Mouse (Mus musculus) liver, adult (tissue): ENCODE data around the gene Pcsk1.

Experiments
- GATA4 ChIP-seq: IDR thresholded peaks from 2 replicates; pipeline ENCODE4 v1.6.1; 2014; ENCODE audit warnings: mild to moderate bottlenecking, low read length; ENCODE audit not compliant: insufficient replicate concordance

Pcsk1 gene

GRCm38 (mm10) chr13:75089721-75090410 is at the start of gene Pcsk1:
TSS of gene Pcsk1 (plus strand) at chr13:75089826.
- no peak for TF ChIP-seq GATA4

- peak; percentile 93 for TF ChIP-seq GATA4
These were observed 30.8 kb upstream of the Pcsk1 start for GRCm38 (mm10) chr13:75058818-75059217.

GRCm38 (mm10) chr13:75063947-75064346 is 25.7 kb upstream of the Pcsk1 start:
- TF ChIP-seq GATA4 = no peak

- no peak for TF ChIP-seq GATA4
These were observed 1.0 kb upstream of the Pcsk1 start for GRCm38 (mm10) chr13:75088597-75088996.

- TF ChIP-seq GATA4 = no peak
These were observed 769 bp downstream of the Pcsk1 start for GRCm38 (mm10) chr13:75090411-75090779.

- no peak for TF ChIP-seq GATA4
These were observed 1.4 kb downstream of the Pcsk1 start for GRCm38 (mm10) chr13:75091071-75091470.

GRCm38 (mm10) chr13:75095487-75095886 is 5.9 kb downstream of the Pcsk1 start:
- TF ChIP-seq GATA4 = no peak

- no peak for TF ChIP-seq GATA4
These were observed 23.5 kb downstream of the Pcsk1 start for GRCm38 (mm10) chr13:75113114-75113513.

- no peak for TF ChIP-seq GATA4
These were observed 24.4 kb downstream of the Pcsk1 start for GRCm38 (mm10) chr13:75114007-75114424.

GRCm38 (mm10) chr13:75114838-75115237 is 25.2 kb downstream of the Pcsk1 start:
- TF ChIP-seq GATA4 = no peak

- TF ChIP-seq GATA4 = no peak
These were observed 46.2 kb downstream of the Pcsk1 start for GRCm38 (mm10) chr13:75135833-75136232.

GRCm38 (mm10) chr13:75160661-75161060 is 71.0 kb downstream of the Pcsk1 start:
- no peak for TF ChIP-seq GATA4

- no peak for TF ChIP-seq GATA4
These were observed 73.8 kb downstream of the Pcsk1 start for GRCm38 (mm10) chr13:75163408-75163807.
